Mouse (Mus musculus) thymus, postnatal 14 days (tissue): ENCODE measurements around the gene Dlg2.

Experiments
- DNase-seq: peaks from one replicate; pipeline ENCODE4 v3.0.0; 2021

The Dlg2 gene

GRCm38 (mm10) chr7:91090830-91091683 is 614.6 kb downstream of the Dlg2 start:
- no peak for DNase-seq

- no peak for DNase-seq
These were observed 620.0 kb downstream of the Dlg2 start for GRCm38 (mm10) chr7:91096467-91096866.

GRCm38 (mm10) chr7:91098521-91098920 is 622.0 kb downstream of the Dlg2 start:
- DNase-seq, result no peak

GRCm38 (mm10) chr7:91109575-91109974 is 633.1 kb downstream of the Dlg2 start:
- no peak for DNase-seq

GRCm38 (mm10) chr7:91132128-91132527 is 655.7 kb downstream of the Dlg2 start:
- no peak for DNase-seq

GRCm38 (mm10) chr7:91154096-91154495 is 677.6 kb downstream of the Dlg2 start:
- DNase-seq, result no peak

GRCm38 (mm10) chr7:91159144-91159543 is 682.7 kb downstream of the Dlg2 start:
- no peak for DNase-seq

GRCm38 (mm10) chr7:91161643-91162175 is 685.2 kb downstream of the Dlg2 start:
- DNase-seq, result no peak

- no peak for DNase-seq
These were observed 697.1 kb downstream of the Dlg2 start for GRCm38 (mm10) chr7:91173560-91173959.

GRCm38 (mm10) chr7:91188211-91188610 is 711.7 kb downstream of the Dlg2 start:
- no peak for DNase-seq

- DNase-seq, result no peak
These were observed 722.9 kb downstream of the Dlg2 start for GRCm38 (mm10) chr7:91199372-91199771.

- DNase-seq, result no peak
These were observed 731.8 kb downstream of the Dlg2 start for GRCm38 (mm10) chr7:91208083-91208852.

- DNase-seq, result no peak
These were observed 732.5 kb downstream of the Dlg2 start for GRCm38 (mm10) chr7:91208973-91209372.

- DNase-seq, result no peak
These were observed 735.8 kb downstream of the Dlg2 start for GRCm38 (mm10) chr7:91212236-91212635.

- no peak for DNase-seq
These were observed 738.4 kb downstream of the Dlg2 start for GRCm38 (mm10) chr7:91214921-91215320.

- no peak for DNase-seq
These were observed 742.0 kb downstream of the Dlg2 start for GRCm38 (mm10) chr7:91218321-91218987.

GRCm38 (mm10) chr7:91226442-91226841 is 750.0 kb downstream of the Dlg2 start:
- peak; percentile 6 for DNase-seq

- DNase-seq, result no peak
These were observed 765.2 kb downstream of the Dlg2 start for GRCm38 (mm10) chr7:91241718-91242117.

- DNase-seq, result no peak
These were observed 785.2 kb downstream of the Dlg2 start for GRCm38 (mm10) chr7:91261672-91262030.

- DNase-seq, result no peak
These were observed 785.8 kb downstream of the Dlg2 start for GRCm38 (mm10) chr7:91262031-91262951.

GRCm38 (mm10) chr7:91262998-91263397 is 786.5 kb downstream of the Dlg2 start:
- DNase-seq, result no peak

- DNase-seq, result no peak
These were observed 791.3 kb downstream of the Dlg2 start for GRCm38 (mm10) chr7:91267764-91268163.
